Mouse (Mus musculus) 3134 (cell line): ENCODE measurements around the gene Phf7.

Experiments
- DNase-seq: peaks from one replicate; pipeline ENCODE4 v3.0.0-alpha.2; 2011; ENCODE audit warnings: low spot score; ENCODE audit not compliant: insufficient read length; ENCODE audit errors: extremely low read depth

The Phf7 gene

DNA sequence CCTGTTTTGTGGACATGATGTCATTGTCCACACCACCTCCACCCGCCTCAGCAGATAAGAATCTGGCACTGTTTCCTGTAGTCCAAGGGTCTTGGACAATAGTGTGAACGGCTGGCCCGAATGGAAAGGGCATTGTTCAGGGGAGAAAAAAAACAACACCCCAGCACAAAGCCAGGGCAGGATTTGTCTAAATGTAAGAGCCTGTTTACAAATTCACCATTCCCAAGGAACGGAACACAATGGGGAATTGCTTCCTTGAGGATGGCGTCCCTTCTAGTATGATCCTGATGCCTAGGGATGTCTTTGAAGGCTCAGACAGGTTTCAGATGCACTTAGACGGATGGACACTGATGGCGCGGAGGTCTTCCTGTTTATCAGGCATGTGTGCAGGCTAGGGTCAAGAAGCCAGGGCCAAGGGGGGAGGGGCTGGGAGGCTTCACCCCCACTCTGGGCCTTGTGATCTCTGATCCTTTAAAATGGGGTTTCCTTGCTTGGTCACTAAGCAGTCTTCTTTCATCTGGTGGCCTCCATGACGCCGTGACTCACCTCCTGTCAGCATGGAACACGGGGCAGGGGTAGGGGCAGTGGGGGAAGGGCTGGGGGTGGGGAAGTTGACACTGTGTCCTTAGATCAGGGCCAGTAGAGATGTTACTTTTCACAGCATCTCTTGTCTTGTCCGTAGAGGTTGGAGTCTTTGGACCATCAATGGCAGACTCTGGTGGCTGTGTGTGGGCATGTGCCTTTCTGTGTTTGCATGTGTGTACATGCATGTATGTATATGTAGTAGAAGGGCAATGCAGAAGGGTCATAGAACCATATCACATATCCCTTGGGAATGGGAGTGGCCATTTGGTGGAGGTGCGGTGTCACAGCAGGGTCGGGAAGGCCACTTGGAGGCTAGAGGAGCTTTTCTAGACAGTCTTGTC lies 17.8 kb downstream of the Phf7 start:
- DNase-seq = no peak

DNA sequence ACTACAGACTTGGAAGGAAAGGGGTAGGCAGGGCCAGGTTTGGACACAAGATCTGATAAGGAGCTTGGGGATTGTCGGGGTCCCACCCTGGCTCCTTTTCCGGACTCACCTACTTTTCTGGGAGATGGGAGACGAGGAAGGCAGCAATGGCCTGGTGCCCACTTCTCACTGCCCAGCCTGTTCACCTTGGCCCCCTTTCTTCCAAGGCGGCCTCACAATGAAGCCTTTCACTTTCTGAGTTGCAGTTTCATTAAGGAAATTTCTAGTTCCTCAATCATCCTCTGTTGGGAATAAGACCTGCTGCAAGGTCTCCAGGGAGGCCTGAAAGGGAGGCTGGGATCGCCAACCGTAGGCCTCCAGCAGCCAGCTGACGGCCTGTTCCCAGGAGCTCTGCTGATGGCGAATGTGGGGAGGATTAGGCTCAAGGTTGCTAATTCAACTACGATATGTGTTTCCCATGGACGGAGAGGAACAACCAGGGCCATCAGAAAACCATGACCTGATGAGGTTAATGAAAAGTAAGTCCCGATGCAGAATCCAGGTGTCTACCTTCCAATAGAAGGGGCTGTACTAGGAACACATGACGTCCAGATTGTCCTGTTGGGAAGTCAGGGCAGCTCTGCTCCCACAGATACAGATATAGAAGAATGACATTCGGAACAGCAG lies 18.6 kb downstream of the Phf7 start:
- DNase-seq = no peak

DNA sequence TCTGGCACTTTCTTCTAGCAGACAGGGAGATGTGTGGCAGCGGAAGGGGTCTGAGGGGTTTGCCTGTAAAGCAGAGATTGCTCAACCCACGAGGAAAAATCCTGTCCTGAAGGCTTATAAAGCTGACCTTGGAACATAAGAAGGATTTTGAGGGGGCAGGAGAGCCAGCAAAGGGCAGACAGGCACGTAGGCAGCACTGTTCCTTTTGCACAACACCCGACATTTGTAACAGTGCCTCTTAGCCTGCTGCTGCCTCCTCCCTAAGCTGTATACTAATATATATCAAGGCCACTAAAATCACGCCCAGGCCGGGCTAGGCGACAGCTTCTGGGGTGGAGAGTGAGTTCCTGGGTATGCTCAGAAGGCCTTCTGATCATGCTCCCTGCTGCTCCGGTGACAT lies 20.7 kb downstream of the Phf7 start:
- DNase-seq = no peak

DNA sequence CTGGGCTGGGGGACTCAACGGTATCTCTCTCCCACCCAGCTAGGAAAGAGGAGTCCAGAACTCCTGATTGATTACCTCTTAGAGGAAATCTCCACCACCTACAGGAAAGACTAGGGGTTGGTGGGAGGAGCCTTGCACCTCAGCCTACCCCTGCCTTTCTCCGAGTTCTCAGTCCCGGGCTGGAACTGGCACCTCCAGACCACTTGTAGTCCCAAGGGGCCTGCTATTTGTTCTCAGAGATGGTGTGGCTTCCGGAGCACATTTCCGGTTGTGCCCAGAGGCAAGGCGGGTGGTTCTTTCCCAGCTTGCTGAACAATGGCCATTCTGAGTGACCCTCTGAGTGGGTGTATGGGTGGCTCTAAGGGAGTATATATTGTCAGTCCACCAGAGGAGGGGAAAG lies 22.9 kb downstream of the Phf7 start:
- no peak for DNase-seq

DNA sequence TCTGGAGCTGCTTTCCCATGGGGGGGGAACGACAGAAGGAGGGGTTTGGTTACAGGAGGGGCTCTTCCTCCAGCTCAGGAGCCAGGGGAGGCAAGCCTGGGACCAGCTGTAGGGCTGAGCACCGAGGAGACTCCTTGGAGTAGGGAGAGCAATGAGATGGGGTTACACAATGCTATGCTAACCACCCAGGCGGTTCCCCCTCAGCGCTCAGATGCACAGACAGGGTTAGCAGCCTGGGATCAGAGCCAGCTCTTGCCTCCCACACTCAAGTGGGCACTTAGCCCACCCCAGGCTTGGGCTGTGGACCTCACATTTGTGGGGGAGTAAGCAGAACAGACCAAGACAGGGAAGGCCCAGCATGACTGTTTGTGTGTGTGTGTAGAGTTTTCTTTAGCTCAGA lies 24.1 kb downstream of the Phf7 start:
- no peak for DNase-seq

DNA sequence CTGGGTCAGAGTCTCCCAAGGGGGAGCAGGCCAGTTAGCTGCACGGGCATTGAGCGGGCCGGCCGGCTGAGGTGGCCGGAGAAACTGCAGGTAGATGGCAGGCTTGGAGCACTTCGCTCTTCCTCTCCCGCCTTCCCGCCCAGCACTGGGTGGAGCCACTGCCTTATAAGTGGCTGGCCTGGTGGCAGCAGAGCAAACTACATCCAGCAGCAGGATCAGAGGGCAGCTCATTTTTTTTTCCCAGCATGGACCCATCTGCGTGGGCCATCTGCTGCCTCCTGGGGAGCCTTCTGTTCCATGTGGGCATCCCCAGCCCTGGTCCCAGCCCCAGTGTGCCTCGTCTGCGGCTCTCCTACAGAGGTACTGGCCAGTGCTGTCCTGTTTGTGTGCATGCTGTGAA lies 33.5 kb downstream of the Phf7 start, which contains the start of gene Sema3g:
Gene Sema3g (plus strand): TSS at position 195 of the 400 bp plus-strand sequence.
- DNase-seq = peak; percentile 32

DNA sequence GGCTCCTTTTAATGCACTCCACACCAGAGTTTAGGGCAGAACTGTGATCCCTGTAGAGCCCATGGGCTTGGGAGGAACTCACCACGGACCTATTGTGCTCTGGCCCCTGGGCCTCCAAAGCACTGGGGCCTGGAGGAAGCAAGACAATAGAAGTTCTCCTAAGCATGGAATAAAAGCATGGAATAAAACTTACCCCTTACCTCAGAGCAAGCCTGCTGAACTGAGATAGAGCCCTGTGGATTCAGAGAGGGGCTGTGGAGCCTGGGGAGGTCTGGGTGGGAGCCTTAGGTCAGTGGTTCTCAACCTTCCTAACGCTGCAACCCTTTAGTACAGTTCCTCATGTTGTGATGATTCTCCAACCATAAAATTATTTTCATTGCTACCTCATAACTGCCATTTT lies 34.3 kb downstream of the Phf7 start, which contains the start of gene Nisch:
Gene Nisch (minus strand): TSS at position 101 of the 400 bp plus-strand sequence.
- DNase-seq = no peak

DNA sequence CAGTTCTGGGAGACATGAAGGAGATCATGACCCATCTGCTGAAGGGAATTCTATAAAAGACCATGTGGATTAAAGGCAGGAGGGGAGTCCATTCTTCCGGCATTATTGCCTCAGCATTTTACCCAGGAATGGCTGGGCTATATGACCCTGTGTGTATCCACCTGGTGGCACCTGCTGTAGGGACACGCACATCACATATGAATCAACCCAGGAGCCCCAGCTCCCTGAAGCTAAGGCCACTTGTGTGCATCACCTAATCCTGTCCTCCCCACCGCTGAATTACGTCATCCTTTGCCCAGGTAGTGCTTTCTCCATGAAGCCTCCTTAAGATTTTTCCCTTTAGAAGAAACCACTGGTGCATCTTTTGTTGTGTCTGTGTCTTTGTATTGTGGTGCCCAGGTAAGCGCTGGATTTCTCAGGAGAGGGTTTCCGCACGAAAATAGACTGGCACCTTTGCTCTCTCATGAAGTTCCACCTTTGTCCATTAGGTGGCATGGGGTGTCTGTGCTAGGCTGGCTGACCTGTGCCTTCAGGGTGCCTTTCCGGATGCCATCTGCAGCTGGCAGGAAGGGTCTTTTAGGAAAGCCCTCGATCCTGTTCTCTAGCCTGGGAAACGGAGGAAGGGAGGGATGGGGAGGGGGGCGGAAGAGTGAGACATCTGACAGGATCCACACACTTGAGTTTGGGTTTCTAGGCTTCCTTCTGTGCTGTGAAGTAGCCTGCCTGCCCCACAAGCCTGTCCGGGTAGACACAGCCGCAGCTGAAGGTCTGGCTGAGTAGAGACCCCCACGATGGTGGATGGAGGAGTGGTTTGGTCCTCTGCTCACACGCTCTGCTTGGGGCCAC lies 35.7 kb downstream of the Phf7 start:
- DNase-seq = peak; percentile 32

DNA sequence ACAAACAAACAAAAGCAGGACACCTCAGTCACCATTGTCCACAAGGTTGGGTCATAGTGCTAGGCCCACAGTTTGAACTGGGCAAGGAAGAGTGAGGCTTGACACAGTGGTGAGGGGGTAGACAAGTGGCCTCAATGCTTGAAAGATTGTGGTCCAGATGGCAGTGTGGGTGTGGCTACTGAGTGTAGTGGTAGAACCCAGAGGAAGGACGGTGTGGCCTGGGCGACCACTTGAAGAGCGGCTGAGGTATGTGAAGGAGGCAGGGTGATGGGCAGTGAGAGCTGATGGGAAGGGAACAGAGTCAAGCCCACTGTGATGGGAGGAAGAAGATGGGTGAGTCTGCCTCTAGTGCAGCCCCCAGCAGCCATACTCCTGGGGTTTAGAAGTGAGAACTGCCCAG lies 36.4 kb downstream of the Phf7 start:
- DNase-seq = no peak

DNA sequence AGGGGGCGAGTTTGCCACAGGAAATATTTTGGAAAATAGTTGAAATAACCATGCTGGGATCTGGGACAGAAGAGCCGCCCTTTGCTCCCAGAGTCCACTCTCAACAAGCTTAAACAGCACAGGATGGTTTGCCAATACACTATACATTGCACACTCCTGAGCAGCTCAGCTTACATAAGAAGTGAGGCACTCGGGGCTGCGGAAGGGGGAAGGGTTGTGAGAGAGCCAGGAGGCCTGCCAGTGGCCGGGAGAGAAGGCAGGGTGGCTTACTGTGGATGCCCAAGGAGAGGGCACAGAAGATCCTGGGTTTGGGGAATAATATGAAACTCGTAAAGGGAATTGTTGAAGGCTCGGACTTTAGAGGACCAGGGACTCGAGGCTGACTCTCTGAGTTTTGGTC lies 37.2 kb downstream of the Phf7 start:
- no peak for DNase-seq

DNA sequence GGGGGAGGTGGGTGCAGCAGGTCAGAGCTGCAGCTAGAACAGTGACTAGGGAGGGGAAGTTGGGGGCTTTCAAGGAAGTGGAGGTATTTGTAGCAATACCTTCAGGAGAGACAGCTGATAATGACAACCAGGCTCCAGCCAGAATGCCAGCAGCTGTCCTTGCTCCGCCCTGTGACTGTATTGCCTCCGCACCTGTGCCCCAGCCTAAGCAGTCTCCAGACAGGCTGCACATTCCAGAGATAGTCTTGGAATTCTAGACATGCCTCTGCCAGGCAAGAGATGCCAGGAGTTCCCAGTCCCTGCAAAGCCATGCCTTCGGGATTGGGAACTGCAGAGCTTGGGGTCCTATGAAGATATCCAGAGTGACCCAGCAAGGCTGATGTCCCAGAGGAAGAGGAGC lies 38.6 kb downstream of the Phf7 start:
- no peak for DNase-seq

DNA sequence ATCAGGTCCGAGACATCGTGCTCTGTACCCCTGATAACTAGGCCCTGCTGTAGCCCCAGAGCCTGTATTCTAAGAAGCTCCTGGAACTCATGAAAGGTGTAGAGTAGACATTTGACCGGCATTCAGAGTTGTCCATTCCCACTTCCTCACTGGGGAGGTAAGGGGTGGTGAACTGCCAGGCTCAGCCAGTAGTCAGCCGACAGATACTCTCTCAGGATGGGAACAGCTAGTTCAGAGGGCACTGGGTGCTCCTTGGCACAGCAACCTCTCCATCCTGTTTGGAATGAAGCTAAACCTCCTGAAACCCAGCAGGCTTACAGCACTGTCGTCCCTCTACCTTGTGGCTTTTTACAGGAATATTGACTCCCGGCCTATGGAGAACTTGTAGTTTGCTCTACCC lies 39.3 kb downstream of the Phf7 start:
- DNase-seq = no peak

DNA sequence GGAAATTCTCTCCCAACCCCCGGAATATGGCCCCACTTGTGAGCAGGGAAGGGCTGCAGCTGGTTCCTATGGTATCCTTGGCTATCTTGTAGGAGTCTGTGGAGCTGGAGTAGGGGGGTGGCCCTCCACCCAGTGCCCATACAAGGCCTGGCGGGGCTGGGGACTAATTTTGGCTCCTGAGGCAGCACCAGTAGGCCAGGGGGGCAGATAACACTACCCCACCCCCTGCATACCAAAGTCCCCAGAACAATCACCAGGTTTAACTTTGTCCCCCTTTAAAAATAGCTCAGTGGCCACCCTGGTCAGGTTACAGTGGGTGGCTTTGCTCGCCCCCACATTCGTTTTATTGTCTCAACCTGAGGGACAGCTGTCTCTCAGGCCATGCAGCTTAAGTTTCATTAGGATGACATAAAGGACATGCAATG lies 42.0 kb downstream of the Phf7 start:
- no peak for DNase-seq

DNA sequence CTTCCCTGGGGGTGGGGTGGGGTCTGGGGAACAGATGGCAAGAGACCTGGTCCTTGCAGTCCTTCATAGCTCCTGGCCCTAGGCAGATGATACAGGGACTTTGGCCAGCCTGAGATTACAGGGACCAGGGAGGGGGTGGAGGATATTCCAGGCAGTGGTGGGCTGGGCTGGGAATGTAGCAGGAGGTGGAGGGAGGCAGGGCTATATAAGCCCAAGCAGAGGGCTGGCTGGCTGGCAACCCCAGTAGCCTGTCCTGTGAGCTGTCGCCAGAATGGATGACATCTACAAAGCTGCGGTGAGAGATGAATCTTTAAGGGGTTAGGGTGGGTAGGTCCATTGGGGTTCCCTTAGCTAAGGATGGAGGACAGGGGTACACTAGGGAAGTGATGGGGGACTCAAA lies 43.0 kb downstream of the Phf7 start, which contains the start of gene Tnnc1:
Gene Tnnc1 (plus strand): TSS at position 229 of the 400 bp plus-strand sequence.
- DNase-seq = no peak

DNA sequence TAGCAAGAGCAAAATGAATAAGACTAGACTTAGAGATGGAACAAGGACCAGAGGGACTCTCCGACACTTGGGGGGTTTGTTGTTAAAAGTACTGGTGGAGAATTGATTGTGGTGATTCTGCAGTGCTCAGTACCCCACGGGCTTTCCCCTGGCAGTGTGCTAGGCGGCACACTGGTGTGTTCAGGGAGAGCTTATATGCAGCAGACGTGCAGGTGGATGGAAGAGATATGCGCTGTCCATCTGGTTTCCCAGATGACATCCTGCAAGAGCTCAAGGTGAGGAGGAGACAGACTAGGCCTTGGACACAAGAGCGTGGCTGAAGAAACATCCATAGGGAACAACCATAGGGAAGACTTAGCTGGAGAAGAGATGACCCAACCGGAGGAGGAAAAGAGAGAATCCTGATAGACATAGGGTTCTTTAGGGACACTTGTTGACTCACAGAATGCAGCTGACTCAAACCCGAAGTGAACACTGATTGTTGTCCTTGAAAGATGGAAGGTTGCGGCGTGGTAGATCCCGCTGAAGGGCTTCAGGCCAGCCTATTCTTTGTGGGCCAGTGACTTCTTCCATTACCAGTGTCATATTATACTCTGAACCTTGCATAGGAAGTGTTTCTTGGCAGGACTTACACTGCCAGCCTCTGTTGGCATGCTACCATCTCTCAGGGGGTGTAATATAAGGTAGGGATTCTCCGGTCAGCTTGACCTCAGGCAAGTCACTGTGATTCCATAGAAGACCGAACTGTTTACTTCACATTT lies 43.9 kb downstream of the Phf7 start:
- no peak for DNase-seq

DNA sequence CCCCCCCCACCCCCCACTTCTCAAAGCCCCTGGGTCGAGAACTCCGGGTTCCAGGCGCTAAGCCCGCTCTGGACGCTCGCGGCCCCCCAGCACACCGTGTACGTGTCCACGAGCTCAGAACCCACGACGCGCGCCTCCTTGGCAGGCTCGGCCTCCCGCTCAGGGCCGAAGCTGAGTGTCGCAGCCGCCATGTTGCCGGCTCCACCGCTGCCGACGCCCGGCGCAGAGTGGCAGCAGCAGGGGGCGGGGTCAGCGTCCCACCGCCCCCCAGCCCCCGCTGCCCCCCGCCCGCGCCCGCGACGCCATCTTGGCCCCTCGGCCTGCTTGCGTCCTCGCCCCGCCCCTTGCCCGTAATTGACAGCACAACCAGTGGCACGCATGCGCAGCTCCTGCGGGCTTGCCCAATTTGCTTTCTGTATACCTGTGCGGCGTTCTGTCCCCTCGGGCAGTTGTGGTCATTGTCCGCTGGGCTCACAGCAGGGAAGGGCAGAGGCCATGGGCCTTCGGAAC lies 44.6 kb downstream of the Phf7 start:
- peak; percentile 83 for DNase-seq

DNA sequence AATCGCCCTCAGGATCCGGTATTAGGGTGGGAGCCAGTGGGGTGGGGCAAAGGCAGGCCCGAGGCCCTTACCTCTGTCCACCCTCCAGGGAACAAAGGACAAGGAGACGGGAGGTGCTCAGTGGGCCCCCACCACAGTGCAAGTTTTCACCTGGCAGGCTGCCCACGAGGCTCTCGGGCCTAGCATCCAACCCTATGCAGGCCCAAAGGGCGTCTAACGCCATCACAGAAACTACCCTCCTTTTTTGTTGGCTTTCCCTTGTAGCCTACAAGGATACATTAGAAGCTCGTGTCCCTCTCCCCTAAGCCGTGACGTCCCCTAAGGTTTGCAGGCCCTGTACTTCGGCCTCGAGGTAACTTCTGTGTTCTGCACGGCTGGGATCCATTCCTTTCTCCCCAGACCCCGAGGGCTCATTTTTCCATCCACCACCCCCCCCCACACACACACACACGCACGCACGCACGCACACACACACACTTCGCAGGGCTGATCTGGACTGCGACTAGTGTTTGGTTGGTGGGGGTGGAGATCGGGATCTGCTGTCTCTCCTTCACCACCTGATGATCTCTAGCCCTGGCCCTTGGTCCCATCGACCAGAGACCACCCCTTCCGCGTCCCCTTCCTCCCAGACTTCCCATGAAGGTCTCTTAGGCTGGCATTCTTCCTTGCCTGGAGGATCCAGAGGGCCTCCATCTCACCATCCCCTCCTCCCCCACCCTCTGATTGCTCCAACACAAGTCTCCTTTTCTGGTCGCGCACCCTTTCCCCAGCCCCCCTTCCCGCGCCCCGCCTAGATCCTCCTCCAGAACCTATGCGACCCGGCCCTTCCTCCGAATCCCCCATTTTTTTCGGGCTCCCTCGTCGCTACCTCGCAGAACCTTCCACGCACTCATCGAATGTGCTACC lies 45.3 kb downstream of the Phf7 start:
- DNase-seq = peak; percentile 67

DNA sequence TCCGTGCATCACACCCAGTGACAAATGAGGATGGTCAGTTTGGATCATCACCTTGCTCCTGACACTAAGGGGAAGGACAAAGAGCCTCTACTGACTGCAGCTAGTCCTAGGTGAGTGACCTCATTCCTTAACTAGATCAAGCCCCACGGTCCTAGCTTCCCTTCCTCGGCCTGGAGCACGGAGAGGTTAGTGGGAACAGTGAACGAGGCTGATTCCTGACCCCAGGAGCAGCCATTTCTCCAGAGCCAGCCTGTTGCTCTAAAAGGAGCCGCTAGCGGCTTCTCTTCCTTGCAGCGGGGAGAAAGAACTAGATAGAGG lies 45.9 kb downstream of the Phf7 start:
- DNase-seq = no peak

DNA sequence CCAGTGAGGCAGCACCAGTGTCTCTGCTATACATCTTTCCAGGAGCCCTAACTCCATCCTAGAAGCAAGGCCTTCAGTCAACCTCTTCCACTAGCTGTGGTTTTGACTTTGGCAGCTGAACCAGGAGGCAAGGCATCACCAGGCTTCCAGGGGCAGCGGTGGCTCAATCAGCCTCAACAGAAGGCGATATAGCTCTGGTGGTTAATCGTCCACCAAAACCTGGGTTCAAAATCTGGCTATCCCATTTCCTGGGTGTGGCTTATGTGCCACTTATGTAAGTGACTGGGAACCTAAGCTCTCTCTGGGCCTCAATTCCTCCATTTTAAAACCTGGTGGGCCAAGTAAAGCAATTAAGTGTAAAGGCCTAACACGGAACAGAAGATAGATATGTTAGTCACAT lies 46.3 kb downstream of the Phf7 start:
- peak; percentile 38 for DNase-seq
